Mouse (Mus musculus): Measurements from ENCODE around the gene Wee1. TPM values are rescaled to one million over a fixed set of nuclear protein-coding genes. Genes with fewer than 3 reads are reported as not detected.
"Not testable (repeated sequence)": the region's sequence is repeated elsewhere in the genome, so short reads cannot be mapped to it uniquely, and the experiment has no call there.

Wee1 gene
- polyA plus RNA-seq, 1 experiment from 2014 or later: 42.7 TPM

- Histone ChIP-seq H3K36me3 (replicated peaks; ENCODE audit: control insufficient read depth, insufficient read depth, low read depth, low read length) (peaks cover 12% of the 10 kb centered on the region), H3K27ac (replicated peaks; ENCODE audit: low read depth, low read length) (no peak overlapping the region), H3K4me2 (ENCODE audit: low read depth, low read length) (no peak overlapping the region), H3K9me3 (replicated peaks; ENCODE audit: control insufficient read depth, low read length) (no peaks in the 10 kb centered on the region), H3K4me1 (ENCODE audit: control insufficient read depth, insufficient read depth, low read length) (no peaks in the 10 kb centered on the region), H3K27me3 (ENCODE audit: control insufficient read depth, insufficient read depth, low read length) (no peaks in the 10 kb centered on the region), H3K4me3 (ENCODE audit: low read depth, low read length) (no peak overlapping the region), H3K9ac (replicated peaks; ENCODE audit: low read length) (no peak overlapping the region)
- WGBS: 61% methylated on average over 7 of the region's 7 CpGs
- DNase-seq (ENCODE audit: low spot score) (no peak), ATAC-seq (replicated peaks; ENCODE audit: insufficient number of reproducible peaks, low FRiP score, low TSS enrichment, low read depth) (no peak)
These were observed 24.6 kb upstream of the Wee1 start for GRCm38 (mm10) chr7:110097106-110097793.

- H3K9ac ChIP-seq (replicated peaks; ENCODE audit: low read length): no peak overlapping the region
- no peak overlapping the region for H3K27ac ChIP-seq (replicated peaks; ENCODE audit: low read depth, low read length)
- ATAC-seq (replicated peaks; ENCODE audit: insufficient number of reproducible peaks, low FRiP score, low TSS enrichment, low read depth) (no peak), DNase-seq (ENCODE audit: low spot score) (peak; percentile 47)
- H3K9me3 ChIP-seq (replicated peaks; ENCODE audit: control insufficient read depth, low read length): no peaks in the 10 kb centered on the region
- H3K27me3 ChIP-seq (ENCODE audit: control insufficient read depth, insufficient read depth, low read length): no peaks in the 10 kb centered on the region
- H3K4me2 ChIP-seq (ENCODE audit: low read depth, low read length): no peak overlapping the region
- no peak overlapping the region for H3K4me3 ChIP-seq (ENCODE audit: low read depth, low read length)
- no peaks in the 10 kb centered on the region for H3K4me1 ChIP-seq (ENCODE audit: control insufficient read depth, insufficient read depth, low read length)
- H3K36me3 ChIP-seq (replicated peaks; ENCODE audit: control insufficient read depth, insufficient read depth, low read depth, low read length): peaks cover 2% of the 10 kb centered on the region
- WGBS: 27% methylated on average over 6 of the region's 6 CpGs
These were observed 21.0 kb upstream of the Wee1 start for GRCm38 (mm10) chr7:110100854-110101253.

GRCm38 (mm10) chr7:110101266-110101665 is 20.6 kb upstream of the Wee1 start:
- H3K27me3 ChIP-seq (ENCODE audit: control insufficient read depth, insufficient read depth, low read length): no peaks in the 10 kb centered on the region
- no peak overlapping the region for H3K9ac ChIP-seq (replicated peaks; ENCODE audit: low read length)
- H3K4me2 ChIP-seq (ENCODE audit: low read depth, low read length): no peak overlapping the region
- DNase-seq (ENCODE audit: low spot score): peak; percentile 9
- H3K9me3 ChIP-seq (replicated peaks; ENCODE audit: control insufficient read depth, low read length): no peaks in the 10 kb centered on the region
- H3K36me3 ChIP-seq (replicated peaks; ENCODE audit: control insufficient read depth, insufficient read depth, low read depth, low read length): no peaks in the 10 kb centered on the region
- WGBS: 69% methylated on average over 5 of the region's 5 CpGs
- no peaks in the 10 kb centered on the region for H3K4me1 ChIP-seq (ENCODE audit: control insufficient read depth, insufficient read depth, low read length)
- H3K4me3 ChIP-seq (ENCODE audit: low read depth, low read length): no peak overlapping the region
- no peak overlapping the region for H3K27ac ChIP-seq (replicated peaks; ENCODE audit: low read depth, low read length)
- no peak for ATAC-seq (replicated peaks; ENCODE audit: insufficient number of reproducible peaks, low FRiP score, low TSS enrichment, low read depth)

GRCm38 (mm10) chr7:110105041-110105440 is 16.8 kb upstream of the Wee1 start:
- no peak overlapping the region for H3K4me2 ChIP-seq (ENCODE audit: low read depth, low read length)
- no peaks in the 10 kb centered on the region for H3K9me3 ChIP-seq (replicated peaks; ENCODE audit: control insufficient read depth, low read length)
- H3K4me1 ChIP-seq (ENCODE audit: control insufficient read depth, insufficient read depth, low read length): peaks cover 3% of the 10 kb centered on the region; the same call in 1 of the 2 replicates
- H3K27ac ChIP-seq (replicated peaks; ENCODE audit: low read depth, low read length): no peak overlapping the region
- WGBS: 81% methylated on average over 5 of the region's 5 CpGs
- H3K27me3 ChIP-seq (ENCODE audit: control insufficient read depth, insufficient read depth, low read length): no peaks in the 10 kb centered on the region
- ATAC-seq (replicated peaks; ENCODE audit: insufficient number of reproducible peaks, low FRiP score, low TSS enrichment, low read depth) (no peak), DNase-seq (ENCODE audit: low spot score) (no peak)
- no peak overlapping the region for H3K4me3 ChIP-seq (ENCODE audit: low read depth, low read length)
- no peaks in the 10 kb centered on the region for H3K36me3 ChIP-seq (replicated peaks; ENCODE audit: control insufficient read depth, insufficient read depth, low read depth, low read length)
- no peak overlapping the region for H3K9ac ChIP-seq (replicated peaks; ENCODE audit: low read length)

GRCm38 (mm10) chr7:110106633-110107032 is 15.2 kb upstream of the Wee1 start:
- 63% methylated on average over 3 of the region's 3 CpGs for WGBS
- H3K36me3 ChIP-seq (replicated peaks; ENCODE audit: control insufficient read depth, insufficient read depth, low read depth, low read length): no peaks in the 10 kb centered on the region

GRCm38 (mm10) chr7:110108524-110108923 is 13.3 kb upstream of the Wee1 start:
- H3K9ac ChIP-seq (replicated peaks; ENCODE audit: low read length); H3K27ac ChIP-seq (replicated peaks; ENCODE audit: low read depth, low read length); H3K4me2 ChIP-seq (ENCODE audit: low read depth, low read length); H3K4me1 ChIP-seq (ENCODE audit: control insufficient read depth, insufficient read depth, low read length); H3K9me3 ChIP-seq (replicated peaks; ENCODE audit: control insufficient read depth, low read length); ATAC-seq (replicated peaks; ENCODE audit: insufficient number of reproducible peaks, low FRiP score, low TSS enrichment, low read depth); H3K27me3 ChIP-seq (ENCODE audit: control insufficient read depth, insufficient read depth, low read length); H3K4me3 ChIP-seq (ENCODE audit: low read depth, low read length); DNase-seq (ENCODE audit: low spot score); H3K36me3 ChIP-seq (replicated peaks; ENCODE audit: control insufficient read depth, insufficient read depth, low read depth, low read length): not testable (repeated sequence)
- 91% methylated on average over 3 of the region's 3 CpGs for WGBS

More at GRCm38 (mm10) chr7:110106633-110107032, 15.2 kb upstream of the Wee1 start:
- Histone ChIP-seq H3K9ac (replicated peaks; ENCODE audit: low read length) (no peak overlapping the region), H3K9me3 (replicated peaks; ENCODE audit: control insufficient read depth, low read length) (no peaks in the 10 kb centered on the region), H3K27me3 (ENCODE audit: control insufficient read depth, insufficient read depth, low read length) (no peaks in the 10 kb centered on the region), H3K27ac (replicated peaks; ENCODE audit: low read depth, low read length) (no peak overlapping the region), H3K4me2 (ENCODE audit: low read depth, low read length) (no peak overlapping the region), H3K4me3 (ENCODE audit: low read depth, low read length) (no peak overlapping the region), H3K4me1 (ENCODE audit: control insufficient read depth, insufficient read depth, low read length) (peaks cover 3% of the 10 kb centered on the region; the same call in 1 of the 2 replicates)
- no peak for ATAC-seq (replicated peaks; ENCODE audit: insufficient number of reproducible peaks, low FRiP score, low TSS enrichment, low read depth)
- no peak for DNase-seq (ENCODE audit: low spot score)

- peaks cover 3% of the 10 kb centered on the region; the same call in 1 of the 2 replicates for H3K4me1 ChIP-seq (ENCODE audit: control insufficient read depth, insufficient read depth, low read length)
- ATAC-seq (replicated peaks; ENCODE audit: insufficient number of reproducible peaks, low FRiP score, low TSS enrichment, low read depth): 0 out of 2 replicates have a peak, but pooled peaks have one; percentile 31
- H3K9ac ChIP-seq (replicated peaks; ENCODE audit: low read length): peak overlapping the region; percentile 45; the same call in 1 of the 2 replicates
- peak overlapping the region; percentile 22; the same call in 1 of the 2 replicates for H3K4me2 ChIP-seq (ENCODE audit: low read depth, low read length)
- H3K9me3 ChIP-seq (replicated peaks; ENCODE audit: control insufficient read depth, low read length): no peaks in the 10 kb centered on the region
- H3K27me3 ChIP-seq (ENCODE audit: control insufficient read depth, insufficient read depth, low read length): no peaks in the 10 kb centered on the region
- no peak overlapping the region for H3K4me3 ChIP-seq (ENCODE audit: low read depth, low read length)
- no peaks in the 10 kb centered on the region for H3K36me3 ChIP-seq (replicated peaks; ENCODE audit: control insufficient read depth, insufficient read depth, low read depth, low read length)
- peak; percentile 63 for DNase-seq (ENCODE audit: low spot score)
- H3K27ac ChIP-seq (replicated peaks; ENCODE audit: low read depth, low read length): no peak overlapping the region
- 10% methylated on average over 11 of the region's 11 CpGs for WGBS
These were observed 12.8 kb upstream of the Wee1 start for GRCm38 (mm10) chr7:110108967-110109610.

GRCm38 (mm10) chr7:110110061-110110656 is 11.7 kb upstream of the Wee1 start:
- H3K36me3 ChIP-seq (replicated peaks; ENCODE audit: control insufficient read depth, insufficient read depth, low read depth, low read length): no peaks in the 10 kb centered on the region
- H3K4me2 ChIP-seq (ENCODE audit: low read depth, low read length): no peak overlapping the region
- no peak for DNase-seq (ENCODE audit: low spot score)
- no peak overlapping the region for H3K27ac ChIP-seq (replicated peaks; ENCODE audit: low read depth, low read length)
- 49% methylated on average over 4 of the region's 4 CpGs for WGBS
- H3K4me3 ChIP-seq (ENCODE audit: low read depth, low read length): no peak overlapping the region
- H3K9me3 ChIP-seq (replicated peaks; ENCODE audit: control insufficient read depth, low read length): no peaks in the 10 kb centered on the region
- H3K27me3 ChIP-seq (ENCODE audit: control insufficient read depth, insufficient read depth, low read length): no peaks in the 10 kb centered on the region
- no peak for ATAC-seq (replicated peaks; ENCODE audit: insufficient number of reproducible peaks, low FRiP score, low TSS enrichment, low read depth)
- peaks cover 3% of the 10 kb centered on the region; the same call in 1 of the 2 replicates for H3K4me1 ChIP-seq (ENCODE audit: control insufficient read depth, insufficient read depth, low read length)
- no peak overlapping the region for H3K9ac ChIP-seq (replicated peaks; ENCODE audit: low read length)

Measured in embryonic facial prominence, embryonic 11.5 days (tissue).